Mouse (Mus musculus) neural tube, embryonic 15.5 days (tissue): ENCODE data around the gene Rasgef1b. TPM values are rescaled to one million over a fixed set of nuclear protein-coding genes. Genes with fewer than 3 reads are reported as not detected.

Experiments used
- ATAC-seq: fragments of 200-750 bp; cut with Nextera tagmentation; 2 replicates; pipeline ENCODE4 v1.8.0; 2017; ENCODE audit warnings: mild to moderate bottlenecking, moderate TSS enrichment, moderate library complexity; ENCODE audit not compliant: low FRiP score
- H3K27ac ChIP-seq: fragments of 300-500 bp; sonication (generic); replicated peaks from 2 replicates; pipeline ENCODE4 v1.5.1; 2015; ENCODE audit warnings: mild to moderate bottlenecking, inconsistent platforms
- H3K27me3 ChIP-seq: fragments of 300-500 bp; sonication (generic); replicated peaks from 2 replicates; pipeline ENCODE4 v1.6.1; 2015; ENCODE audit warnings: inconsistent platforms
- H3K36me3 ChIP-seq: fragments of 300-500 bp; sonication (generic); 2 replicates; pipeline ENCODE4 v1.6.1; 2015; ENCODE audit warnings: inconsistent platforms
- H3K4me1 ChIP-seq: fragments of 300-500 bp; sonication (generic); 2 replicates; pipeline ENCODE4 v1.6.1; 2015; ENCODE audit warnings: inconsistent platforms
- H3K4me2 ChIP-seq: fragments of 300-500 bp; sonication (generic); 2 replicates; pipeline ENCODE4 v1.6.1; 2015; ENCODE audit warnings: inconsistent platforms, mild to moderate bottlenecking, moderate library complexity
- H3K4me3 ChIP-seq: fragments of 300-500 bp; sonication (generic); replicated peaks from 2 replicates; pipeline ENCODE4 v1.5.1; 2015; ENCODE audit warnings: mild to moderate bottlenecking, inconsistent platforms
- H3K9ac ChIP-seq: fragments of 300-500 bp; sonication (generic); replicated peaks from 2 replicates; pipeline ENCODE4 v1.6.1; 2015; ENCODE audit warnings: mild to moderate bottlenecking, inconsistent platforms
- H3K9me3 ChIP-seq: fragments of 300-500 bp; sonication (generic); replicated peaks from 2 replicates; pipeline ENCODE4 v1.6.1; 2016; ENCODE audit warnings: inconsistent platforms
- WGBS: fragments of 180-500 bp; shearing (Covaris S2); methylation state at CpG from one replicate; pipeline ENCODE4 v1.1.7; 2015; ENCODE audit warnings: mixed read lengths; 5-methylcytosine and 5-hydroxymethylcytosine counted together
- polyA plus RNA-seq: library from polyadenylated mRNA; unstranded; fragments of >200 nt; fragmentation: Nextera tagmentation; extraction: Ambion mirVana; gene quantifications from 2 replicates; pipeline ENCODE4 v1.2.1, GENCODE M21; 2015

Gene Rasgef1b
- polyA plus RNA-seq, 1 experiment from 2014 or later, result 53.9 TPM

- Histone ChIP-seq H3K27me3 (no peaks in the 10 kb centered on the region), H3K4me3 (no peak overlapping the region), H3K4me2 (no peak overlapping the region), H3K9me3 (no peaks in the 10 kb centered on the region), H3K9ac (no peak overlapping the region), H3K36me3 (no peaks in the 10 kb centered on the region), H3K27ac (no peak overlapping the region), H3K4me1 (0 out of 2 replicates have a peak, but pooled peaks cover 5% of the 10 kb centered on the region)
- ATAC-seq, result no peak
- 88% methylated on average over 5 of the region's 5 CpGs for WGBS
Observed at GRCm38 (mm10) chr5:99701811-99702210, 27.1 kb downstream of the Rasgef1b start.

GRCm38 (mm10) chr5:99694712-99695360 is 34.0 kb downstream of the Rasgef1b start:
- Histone ChIP-seq H3K27me3 (no peaks in the 10 kb centered on the region), H3K9me3 (no peaks in the 10 kb centered on the region), H3K36me3 (no peaks in the 10 kb centered on the region), H3K4me3 (no peak overlapping the region), H3K27ac (no peak overlapping the region), H3K4me1 (0 out of 2 replicates have a peak, but pooled peaks cover 8% of the 10 kb centered on the region), H3K4me2 (no peak overlapping the region), H3K9ac (no peak overlapping the region)
- no peak for ATAC-seq
- 64% methylated on average over 13 of the region's 13 CpGs for WGBS

- H3K9me3 ChIP-seq, result no peaks in the 10 kb centered on the region
- H3K4me1 ChIP-seq, result 0 out of 2 replicates have a peak, but pooled peaks cover 7% of the 10 kb centered on the region
- no peak for ATAC-seq
- H3K36me3 ChIP-seq, result no peaks in the 10 kb centered on the region
- no peak overlapping the region for H3K27ac ChIP-seq
- H3K4me3 ChIP-seq, result no peak overlapping the region
- no peaks in the 10 kb centered on the region for H3K27me3 ChIP-seq
- H3K4me2 ChIP-seq, result no peak overlapping the region
- no peak overlapping the region for H3K9ac ChIP-seq
- 71% methylated on average over 7 of the region's 7 CpGs for WGBS
Observed at GRCm38 (mm10) chr5:99689909-99690308, 39.0 kb downstream of the Rasgef1b start.

- no peak overlapping the region for H3K4me3 ChIP-seq
- no peak overlapping the region for H3K4me2 ChIP-seq
- 33% methylated on average over 6 of the region's 6 CpGs for WGBS
- H3K9ac ChIP-seq, result no peak overlapping the region
- no peaks in the 10 kb centered on the region for H3K9me3 ChIP-seq
- ATAC-seq, result no peak
- H3K4me1 ChIP-seq, result 0 out of 2 replicates have a peak, but pooled peaks cover 4% of the 10 kb centered on the region
- H3K27ac ChIP-seq, result no peak overlapping the region
- H3K27me3 ChIP-seq, result no peaks in the 10 kb centered on the region
- no peaks in the 10 kb centered on the region for H3K36me3 ChIP-seq
Observed at GRCm38 (mm10) chr5:99687894-99688293, 41.0 kb downstream of the Rasgef1b start.

- 0 out of 2 replicates have a peak, but pooled peaks cover 5% of the 10 kb centered on the region for H3K4me1 ChIP-seq
- no peaks in the 10 kb centered on the region for H3K36me3 ChIP-seq
- H3K4me3 ChIP-seq, result no peak overlapping the region
- H3K27ac ChIP-seq, result no peak overlapping the region
- H3K4me2 ChIP-seq, result no peak overlapping the region
- H3K9ac ChIP-seq, result no peak overlapping the region
- H3K9me3 ChIP-seq, result no peaks in the 10 kb centered on the region
- H3K27me3 ChIP-seq, result no peaks in the 10 kb centered on the region
- 44% methylated on average over 2 of the region's 2 CpGs for WGBS
- no peak for ATAC-seq
Observed at GRCm38 (mm10) chr5:99684023-99684422, 44.8 kb downstream of the Rasgef1b start.

- Histone ChIP-seq H3K4me3 (no peak overlapping the region), H3K27ac (0 out of 2 replicates have a peak overlapping the region, but pooled peaks have one; percentile 23), H3K9me3 (no peaks in the 10 kb centered on the region), H3K9ac (no peak overlapping the region), H3K4me2 (no peak overlapping the region), H3K4me1 (peaks cover 5% of the 10 kb centered on the region; the same call in 1 of the 2 replicates), H3K27me3 (no peaks in the 10 kb centered on the region), H3K36me3 (no peaks in the 10 kb centered on the region)
- 72% methylated on average over 9 of the region's 9 CpGs for WGBS
- no peak for ATAC-seq
Observed at GRCm38 (mm10) chr5:99669971-99670571, 58.8 kb downstream of the Rasgef1b start.

- no peaks in the 10 kb centered on the region for H3K36me3 ChIP-seq
- H3K9ac ChIP-seq, result no peak overlapping the region
- no peak for ATAC-seq
- H3K27me3 ChIP-seq, result no peaks in the 10 kb centered on the region
- WGBS, result 65% methylated on average over 5 of the region's 5 CpGs
- H3K9me3 ChIP-seq, result no peaks in the 10 kb centered on the region
- H3K4me3 ChIP-seq, result no peak overlapping the region
- H3K27ac ChIP-seq, result no peak overlapping the region
- peaks cover 18% of the 10 kb centered on the region for H3K4me1 ChIP-seq
- H3K4me2 ChIP-seq, result no peak overlapping the region
Observed at GRCm38 (mm10) chr5:99656024-99656423, 72.8 kb downstream of the Rasgef1b start.

GRCm38 (mm10) chr5:99652931-99653330 is 75.9 kb downstream of the Rasgef1b start:
- no peaks in the 10 kb centered on the region for H3K9me3 ChIP-seq
- H3K4me2 ChIP-seq, result no peak overlapping the region
- H3K4me3 ChIP-seq, result no peak overlapping the region
- peaks cover 32% of the 10 kb centered on the region for H3K4me1 ChIP-seq
- ATAC-seq, result peak; percentile 46; the same call in 1 of the 2 replicates
- H3K27ac ChIP-seq, result 0 out of 2 replicates have a peak overlapping the region, but pooled peaks have one; percentile 25
- no peaks in the 10 kb centered on the region for H3K27me3 ChIP-seq
- H3K36me3 ChIP-seq, result no peaks in the 10 kb centered on the region
- WGBS, result 80% methylated on average over 10 of the region's 10 CpGs
- no peak overlapping the region for H3K9ac ChIP-seq

- Histone ChIP-seq H3K27me3 (no peaks in the 10 kb centered on the region), H3K9me3 (no peaks in the 10 kb centered on the region), H3K36me3 (no peaks in the 10 kb centered on the region), H3K4me1 (peaks cover 6% of the 10 kb centered on the region), H3K4me2 (no peak overlapping the region), H3K4me3 (no peak overlapping the region), H3K9ac (no peak overlapping the region), H3K27ac (no peak overlapping the region)
- 89% methylated on average over 6 of the region's 6 CpGs for WGBS
- ATAC-seq, result no peak
Observed at GRCm38 (mm10) chr5:99641407-99641806, 87.5 kb downstream of the Rasgef1b start.

- no peak overlapping the region for H3K4me2 ChIP-seq
- ATAC-seq, result no peak
- peak overlapping the region; percentile 37; the same call in 1 of the 2 replicates for H3K27ac ChIP-seq
- no peaks in the 10 kb centered on the region for H3K9me3 ChIP-seq
- H3K27me3 ChIP-seq, result no peaks in the 10 kb centered on the region
- H3K4me3 ChIP-seq, result no peak overlapping the region
- peaks cover 4% of the 10 kb centered on the region for H3K4me1 ChIP-seq
- H3K9ac ChIP-seq, result no peak overlapping the region
- 43% methylated on average over 7 of the region's 7 CpGs for WGBS
- H3K36me3 ChIP-seq, result no peaks in the 10 kb centered on the region
Observed at GRCm38 (mm10) chr5:99636575-99636974, 92.3 kb downstream of the Rasgef1b start.

- Histone ChIP-seq H3K27me3 (no peaks in the 10 kb centered on the region), H3K9ac (no peak overlapping the region), H3K4me2 (no peak overlapping the region), H3K27ac (no peak overlapping the region), H3K36me3 (no peaks in the 10 kb centered on the region), H3K9me3 (no peaks in the 10 kb centered on the region), H3K4me1 (peaks cover 4% of the 10 kb centered on the region), H3K4me3 (no peak overlapping the region)
- WGBS, result 78% methylated on average over 8 of the region's 8 CpGs
- ATAC-seq, result no peak
Observed at GRCm38 (mm10) chr5:99634010-99634541, 94.8 kb downstream of the Rasgef1b start.

GRCm38 (mm10) chr5:99633548-99633947 is 95.3 kb downstream of the Rasgef1b start:
- Histone ChIP-seq H3K27ac (no peak overlapping the region), H3K9ac (no peak overlapping the region), H3K36me3 (no peaks in the 10 kb centered on the region), H3K9me3 (no peaks in the 10 kb centered on the region), H3K4me3 (no peak overlapping the region), H3K4me1 (peaks cover 4% of the 10 kb centered on the region), H3K27me3 (no peaks in the 10 kb centered on the region), H3K4me2 (no peak overlapping the region)
- ATAC-seq, result no peak
- 92% methylated on average over 1 of the region's 1 CpGs for WGBS
